Mouse (Mus musculus) activated CD4-positive, CD25-positive, alpha-beta regulatory T cell (primary cell): ENCODE measurements around the gene Cdc20b. TPM values are rescaled to one million over a fixed set of nuclear protein-coding genes. Genes with fewer than 3 reads are reported as not detected.

Experiments
- polyA plus RNA-seq, 2 experiments: library from polyadenylated mRNA; unstranded; fragments of 100-300 nt; shearing (Covaris generic); gene quantifications; one replicate each; pipeline ENCODE4 v1.2.1; 2017

Cdc20b gene
- not detected for polyA plus RNA-seq

GRCm38 (mm10) chr13:113034950-113035421, at the start of gene Cdc20b:
Gene Cdc20b (plus strand): TSS chr13:113035111.

DNA sequence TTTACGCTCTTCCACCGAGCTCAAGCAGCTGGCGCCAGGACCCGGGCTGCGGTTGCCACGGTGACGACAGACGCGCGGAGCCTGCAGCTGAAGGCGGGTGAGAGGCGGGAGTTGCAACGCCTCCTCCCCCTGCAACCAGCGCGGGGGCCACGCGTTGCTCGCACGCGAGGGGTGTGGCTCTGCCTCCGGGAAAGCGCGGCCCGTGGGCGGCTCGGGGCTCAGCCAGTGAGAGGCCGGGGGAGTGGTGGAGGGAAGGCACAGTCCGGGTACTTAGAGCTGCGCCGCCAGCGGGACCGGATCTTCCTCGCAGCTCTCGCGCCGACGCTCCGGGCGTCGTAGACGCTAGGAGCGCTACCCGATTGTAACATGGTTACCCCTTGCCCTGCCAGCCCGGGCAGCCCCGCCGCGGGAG, 47.4 kb upstream of the Cdc20b start, which contains the start of gene Ccno:
Ccno (plus strand) TSS at position 271 of the 412 bp plus-strand sequence.

DNA sequence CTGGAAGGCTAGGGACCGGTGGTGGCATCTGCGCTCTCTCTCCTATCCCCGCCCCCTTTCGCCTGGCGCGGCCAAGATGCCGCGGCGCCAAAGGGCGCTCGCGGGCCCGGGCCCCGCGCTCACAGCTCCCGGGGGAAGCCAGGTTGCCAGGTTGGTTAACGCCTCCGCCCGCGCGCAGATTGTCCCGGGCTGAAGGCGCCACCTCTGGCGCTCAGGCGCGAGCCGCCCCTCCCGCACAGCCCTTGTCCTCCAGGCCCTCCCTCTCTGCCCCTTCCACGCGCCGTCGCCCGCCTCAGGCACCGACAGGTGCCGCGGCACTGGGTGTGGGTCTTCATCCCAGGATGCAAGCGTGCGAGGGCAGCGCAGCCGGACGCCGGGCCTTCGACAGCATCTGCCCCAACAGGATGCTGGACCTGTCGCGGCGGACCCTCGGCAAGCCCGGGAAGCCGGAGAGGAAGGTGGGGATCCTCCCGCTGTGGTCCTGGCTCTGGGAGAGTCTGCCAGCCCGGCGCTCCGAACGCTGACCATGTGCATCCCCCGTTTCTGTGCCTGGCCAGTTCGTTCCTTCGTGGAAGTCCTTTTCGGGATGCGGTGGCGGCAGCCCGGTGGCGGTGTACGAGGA, 41.3 kb upstream of the Cdc20b start, which contains the start of gene Mcidas:
Mcidas (plus strand) TSS at position 315 of the 622 bp plus-strand sequence.

GRCm38 (mm10) chr13:113046211-113046883, 11.4 kb downstream of the Cdc20b start, which contains the start of gene Gpx8:
Gene Gpx8 (minus strand): TSS chr13:113046410.

GRCm38 (mm10) chr13:113100879-113101278, 66.0 kb downstream of the Cdc20b start, which contains the start of gene Gzma:
Gene Gzma (minus strand): TSS chr13:113100981.

Other genes with a start within 250 kb of the Cdc20b start
- 1 to 10 TPM in 1 of 2 experiments, under 1 TPM in 1; 0.87 to 1.1 TPM for gene Plpp1, start 234.3 kb upstream of the Cdc20b start, polyA plus RNA-seq
- gene Mtrex, start 107.7 kb upstream of the Cdc20b start, polyA plus RNA-seq: 10 to 100 TPM; 69.2 to 73.0 TPM
- gene Dhx29, start 107.7 kb upstream of the Cdc20b start, polyA plus RNA-seq: 10 to 100 TPM; 23.7 to 23.9 TPM
- not detected for gene Ccno, start 47.3 kb upstream of the Cdc20b start, polyA plus RNA-seq
- gene Mcidas, start 41.3 kb upstream of the Cdc20b start, polyA plus RNA-seq: under 1 TPM in 1 of 2 experiments, not detected in 1; 0.31 TPM
- not detected for gene Gpx8, start 11.3 kb downstream of the Cdc20b start, polyA plus RNA-seq
- 10 to 100 TPM in 1 of 2 experiments, 1 to 10 TPM in 1; 3.0 to 20.1 TPM for gene Gzma, start 65.9 kb downstream of the Cdc20b start, polyA plus RNA-seq
- under 1 TPM in 1 of 2 experiments, not detected in 1; 0.35 TPM for gene Esm1, start 174.5 kb downstream of the Cdc20b start, polyA plus RNA-seq
- 1 to 10 TPM; 2.0 to 3.3 TPM for gene Gzmk, start 190.8 kb downstream of the Cdc20b start, polyA plus RNA-seq